Mouse (Mus musculus) ovary, postnatal 10 days (tissue): Measurements from ENCODE around the gene Eed.
A peak's percentile ranks its signal among the peaks of the same experiment; 100 is the strongest.

Experiments
- DNase-seq: peaks from one replicate; pipeline ENCODE4 v3.0.0; 2022; ENCODE audit warnings: low spot score

The Eed gene

GRCm38 (mm10) chr7:89908899-89909621 lies 71.7 kb downstream of the Eed start:
- no peak for DNase-seq

DNA sequence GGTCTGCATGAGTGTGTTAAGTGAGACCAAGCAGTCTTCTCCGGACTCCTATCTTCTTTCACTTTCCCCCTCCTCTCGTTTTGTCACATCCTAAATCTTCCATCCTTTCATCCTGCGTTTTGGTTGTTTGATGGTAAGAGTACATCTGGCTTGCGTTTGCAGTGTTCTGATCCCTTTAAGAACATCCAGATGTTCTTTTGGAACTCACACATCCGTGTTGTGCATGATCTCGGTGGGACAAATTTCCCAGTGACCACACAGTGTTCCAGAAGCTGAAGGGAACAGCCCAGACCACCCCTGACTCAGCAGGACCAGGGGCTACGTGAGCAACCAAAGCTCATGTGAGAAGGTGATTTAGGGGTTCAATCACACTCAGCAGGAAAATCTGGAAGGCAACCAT lies 72.4 kb downstream of the Eed start:
- no peak for DNase-seq

DNA sequence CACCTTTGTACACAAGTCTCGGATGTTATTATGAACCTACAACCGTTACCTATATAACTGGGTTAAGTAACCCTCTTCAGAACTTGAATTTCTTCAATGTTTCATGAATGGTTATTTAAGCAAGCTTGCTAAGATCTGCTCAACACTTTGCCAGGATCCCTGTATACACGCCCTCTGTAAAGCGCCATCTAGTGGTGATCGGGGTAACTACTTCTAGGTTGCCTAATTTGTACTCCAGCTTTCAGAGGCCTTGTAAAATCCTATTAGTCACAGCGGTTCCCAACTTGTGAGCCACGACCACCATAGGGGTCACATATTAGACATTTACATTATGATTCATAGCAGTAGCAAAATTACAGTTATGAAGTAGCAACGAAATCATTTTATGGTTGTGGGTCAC lies 72.8 kb downstream of the Eed start:
- DNase-seq = peak; percentile 72
